ENCODE assay signal across 21 mouse cellular contexts in the genomic region with DNA sequence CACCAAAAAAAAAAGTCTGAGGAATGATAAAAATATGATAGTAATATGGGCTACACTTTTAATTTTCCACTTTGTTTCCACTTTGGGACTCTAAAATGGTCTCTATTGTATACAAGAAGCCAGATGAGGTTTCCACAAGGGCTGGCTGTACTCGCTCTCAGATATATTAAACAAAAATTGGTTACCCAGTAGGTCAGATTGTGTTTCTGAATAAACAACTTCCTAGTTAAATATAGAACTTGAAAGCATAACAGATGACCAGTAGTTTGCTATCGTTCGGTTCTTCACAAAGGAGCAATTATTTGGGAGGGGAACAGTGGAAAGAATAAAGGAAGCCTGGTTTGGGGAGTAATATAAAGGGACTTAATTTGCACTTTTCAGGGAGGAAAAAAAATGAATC. TPM values are rescaled to one million over a fixed set of nuclear protein-coding genes. Genes with fewer than 3 reads are reported as not detected.
A peak's percentile ranks its signal among the peaks of the same experiment; 100 is the strongest.
DNase-seq lines count a peak whose midpoint lies in the region; ATAC-seq and TF ChIP-seq lines count a peak whose summit lies in the region.
"Had no signal": no experiment of that assay in that cellular context is flagged by ENCODE, and none has a peak within 500 bp of the region (broad histone marks: within the 10 kb centered on the region; RNA-seq: fewer than 3 reads in every experiment).

No protein-coding gene starts in this region.

- H3K9ac ChIP-seq in kidney, embryonic 16.5 days (replicated peaks; ENCODE audit: low read length), result no peak overlapping the region

- no peaks in the 10 kb centered on the region for H3K27me3 ChIP-seq in kidney, adult 2 months (replicated peaks; ENCODE audit: control insufficient read depth, insufficient read depth, low read length)
- H3K27me3 ChIP-seq in kidney, embryonic 16.5 days (ENCODE audit: insufficient read depth, low read length), result no peaks in the 10 kb centered on the region
- H3K27me3 ChIP-seq in myocyte (ENCODE audit: control insufficient read depth, insufficient read depth, insufficient read length), result no peaks in the 10 kb centered on the region
- H3K27me3 ChIP-seq: CH12.LX, Patski had no signal

- WGBS in kidney, adult 2 months, result 36% methylated on average over 3 of the region's 3 CpGs
- 35% methylated on average over 3 of the region's 3 CpGs for WGBS in kidney, embryonic 16.5 days

- H3K27ac ChIP-seq in kidney, adult 2 months (ENCODE audit: insufficient read depth, low read depth, low read length), result no peak overlapping the region
- no peak overlapping the region for H3K27ac ChIP-seq in kidney, embryonic 16.5 days (ENCODE audit: low read length)

- H3K36me3 ChIP-seq in kidney, adult 2 months (ENCODE audit: control insufficient read depth, insufficient read depth, low read length), result no peaks in the 10 kb centered on the region
- H3K36me3 ChIP-seq in kidney, embryonic 16.5 days (ENCODE audit: insufficient read depth, low read length), result no peaks in the 10 kb centered on the region
- H3K36me3 ChIP-seq in myocyte (ENCODE audit: control insufficient read depth, insufficient read depth), result no peaks in the 10 kb centered on the region
- H3K36me3 ChIP-seq: G1E had no signal

- no peaks in the 10 kb centered on the region; the same call in 1 of the 2 replicates for H3K4me1 ChIP-seq in kidney, adult 2 months (ENCODE audit: control insufficient read depth, insufficient read depth, low read length)
- no peaks in the 10 kb centered on the region for H3K4me1 ChIP-seq in kidney, embryonic 16.5 days (ENCODE audit: insufficient read depth, low read length)

- ATAC-seq in kidney, embryonic 16.5 days (ENCODE audit: low FRiP score, low TSS enrichment), result no peak
- ATAC-seq: activated CD4-positive, CD25-positive, alpha-beta regulatory T cell, adult 4 months; CD4-positive, CD25-positive, alpha-beta regulatory T cell, adult 4 months; Patski had no signal

- H3ac ChIP-seq in myocyte (ENCODE audit: control insufficient read depth, insufficient read length), result no peak overlapping the region

- H3K4me2 ChIP-seq in kidney, embryonic 16.5 days (replicated peaks; ENCODE audit: low read depth, low read length), result no peak overlapping the region
- H3K4me2 ChIP-seq in myocyte (ENCODE audit: low read depth), result peak overlapping the region; percentile 7

- no peak for TF ChIP-seq CTCF in kidney, adult 2 months (conservative IDR thresholded peaks at IDR 0.05; ENCODE audit: insufficient read depth, insufficient read length, low read depth, low read length)

- DNase-seq in kidney, adult 2 months, result peak; percentile 59
- DNase-seq in kidney, postnatal 36 days, result no peak
- peak; percentile 61 for DNase-seq in kidney, adult 9 months
- no peak for DNase-seq in heart, adult 11 months
- DNase-seq: adrenal gland, adult 2 months; adrenal gland, adult 8-10 months; adrenal gland, postnatal 10 days; adrenal gland, postnatal 14 days; adrenal gland, postnatal 25 days; adrenal gland, postnatal 36 days; B cell, adult 2 months; cerebellum, adult 11 months; cerebellum, adult 11-12 months; cerebellum, adult 18-20 months had no signal

- no peak overlapping the region for H3K4me3 ChIP-seq in kidney, adult 2 months (ENCODE audit: insufficient read depth, low read depth, low read length)
- no peak overlapping the region for H3K4me3 ChIP-seq in kidney, embryonic 16.5 days (ENCODE audit: low read length)
- H3K4me3 ChIP-seq in myocyte, result no peak overlapping the region

- no peak for TF ChIP-seq POLR2A in kidney, adult 2 months (IDR thresholded peaks at IDR 0.05; ENCODE audit: low read depth, low read length)
- TF ChIP-seq POLR2A in myocyte (IDR thresholded peaks at IDR 0.05; ENCODE audit: insufficient read length, low read depth), result no peak

- H3K9me3 ChIP-seq in kidney, embryonic 16.5 days (ENCODE audit: low read length), result no peaks in the 10 kb centered on the region
- H3K9me3 ChIP-seq: G1E had no signal

- H3K79me2 ChIP-seq in myocyte (ENCODE audit: control insufficient read depth, insufficient read depth), result no peaks in the 10 kb centered on the region

TF ChIP-seq in myocyte, 11 proteins besides CTCF, POLR2A, EP300 and RAD21:
- TF ChIP-seq TCF12 (IDR thresholded peaks at IDR 0.05; ENCODE audit: insufficient read depth, poor library complexity, severe bottlenecking), result no peak
- TF ChIP-seq POLR2AphosphoS2 (IDR thresholded peaks at IDR 0.05; ENCODE audit: insufficient read length, low read depth), result no peak
- TF ChIP-seq E2F4 (IDR thresholded peaks at IDR 0.05; ENCODE audit: insufficient read depth), result no peak
- no peak for TF ChIP-seq TCF3 (IDR thresholded peaks at IDR 0.05; ENCODE audit: insufficient read length, low read depth)
- TF ChIP-seq MYOD1 (IDR thresholded peaks at IDR 0.05; ENCODE audit: control insufficient read depth in 1 of 3, insufficient read length in 2 of 3, low read depth in 2 of 3), result no peak
- no peak for TF ChIP-seq USF1 (IDR thresholded peaks at IDR 0.05; ENCODE audit: low read depth)
- no peak for TF ChIP-seq CEBPB (IDR thresholded peaks at IDR 0.05; ENCODE audit: insufficient read depth, poor library complexity, severe bottlenecking)
- no peak for TF ChIP-seq MYOG (IDR thresholded peaks at IDR 0.05; ENCODE audit: control insufficient read depth in 1 of 3, insufficient read depth in 1 of 3, insufficient read length in 2 of 3, low read depth in 2 of 3)
- no peak for TF ChIP-seq MAX (IDR thresholded peaks at IDR 0.05; ENCODE audit: low read depth)
- TF ChIP-seq REST (IDR thresholded peaks at IDR 0.05; ENCODE audit: insufficient read depth, insufficient read length), result no peak
- no peak for TF ChIP-seq SRF (IDR thresholded peaks at IDR 0.05; ENCODE audit: control insufficient read depth, insufficient read length, low read depth)

RNA-seq across cellular contexts. Expression of gene Ddr2, which starts 20.4 kb away (rescaled TPM):
- polyA plus RNA-seq in kidney, adult 2 months (2012; rRNA removed), result 9.5 and 9.7 TPM in 2 replicates
- polyA plus RNA-seq in kidney, embryonic 16.5 days (2015; fragmentation: Nextera tagmentation; extraction: Ambion mirVana), result 33.1 and 35.7 TPM in 2 replicates
- polyA plus RNA-seq in myocyte (2012; fragmentation: generic; extraction: Trizol), result 33.8 TPM
- polyA plus RNA-seq: CD4-positive, CD25-positive, alpha-beta regulatory T cell, adult 4 months; G1E had no signal

RNA-seq across cellular contexts. Expression of gene Uap1, which starts 43.8 kb away (rescaled TPM):
- polyA plus RNA-seq in kidney, adult 2 months (2012; rRNA removed), result 31.6 and 34.3 TPM in 2 replicates
- polyA plus RNA-seq in kidney, embryonic 16.5 days (2015; fragmentation: Nextera tagmentation; extraction: Ambion mirVana), result 54.8 and 57.9 TPM in 2 replicates
- 16.6 TPM for polyA plus RNA-seq in myocyte (2012; fragmentation: generic; extraction: Trizol)

Comparison
In these comparisons a context has a peak if more than half of its experiments do, and no peak if none do; other contexts are left out.
1. DNase-seq: peak in kidney, adult 2 months (single experiment) and kidney, adult 9 months (single experiment); none in kidney, postnatal 36 days (0 of 2) and heart, adult 11 months (single experiment).